Mouse (Mus musculus) T-cell, adult 66 days (primary cell): ENCODE measurements around the gene Adgrf5. TPM values are rescaled to one million over a fixed set of nuclear protein-coding genes. Genes with fewer than 3 reads are reported as not detected.

Experiments
- total RNA-seq, 2 experiments: library from RNA; stranded (reverse); gene quantifications; 3 replicates in 1 of 2; 4 replicates in 1 of 2; pipeline ENCODE4 v1.2.4; 2023

Adgrf5 gene
- total RNA-seq = not detected

DNA sequence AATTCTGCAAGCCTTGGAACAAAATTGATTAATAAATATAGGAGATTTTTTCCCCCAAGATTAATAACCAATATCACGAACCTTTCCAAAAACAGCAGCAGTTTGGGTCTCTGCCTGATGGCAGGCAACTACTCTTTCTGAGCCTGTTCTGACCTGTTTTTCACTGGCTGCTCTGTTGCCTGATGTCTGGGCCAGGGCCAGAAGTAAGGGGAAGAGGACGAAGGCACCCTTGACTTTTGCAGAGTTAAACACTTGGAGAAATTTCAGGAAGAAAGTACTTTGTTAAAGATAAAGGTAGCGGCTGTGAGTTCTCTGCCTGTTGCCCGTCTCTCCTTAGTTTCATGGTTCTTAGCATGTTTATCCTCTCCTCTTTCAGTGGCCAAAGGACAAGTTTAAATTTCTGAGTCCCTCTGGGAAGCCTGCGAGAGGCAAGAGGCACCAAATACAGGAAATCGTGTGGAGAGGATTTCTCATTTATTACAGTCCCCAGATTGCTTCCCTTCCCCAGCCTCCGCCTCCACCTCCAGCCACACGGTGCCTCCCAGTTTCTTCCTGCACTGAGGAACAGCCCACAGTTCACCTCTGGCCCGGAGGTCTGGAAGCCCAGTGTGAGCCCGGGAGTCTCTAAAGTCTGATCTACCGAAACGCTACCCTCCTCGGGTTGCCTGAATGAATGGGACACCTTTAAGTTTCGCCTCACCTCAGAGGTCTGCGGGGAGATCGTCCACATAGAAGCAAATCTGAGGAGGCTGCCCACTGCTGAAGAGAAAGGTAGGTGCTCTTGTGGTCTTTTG, at the start of gene Adgrf5:
Gene Adgrf5 (plus strand): TSS at position 626 of the 794 bp plus-strand sequence.

DNA sequence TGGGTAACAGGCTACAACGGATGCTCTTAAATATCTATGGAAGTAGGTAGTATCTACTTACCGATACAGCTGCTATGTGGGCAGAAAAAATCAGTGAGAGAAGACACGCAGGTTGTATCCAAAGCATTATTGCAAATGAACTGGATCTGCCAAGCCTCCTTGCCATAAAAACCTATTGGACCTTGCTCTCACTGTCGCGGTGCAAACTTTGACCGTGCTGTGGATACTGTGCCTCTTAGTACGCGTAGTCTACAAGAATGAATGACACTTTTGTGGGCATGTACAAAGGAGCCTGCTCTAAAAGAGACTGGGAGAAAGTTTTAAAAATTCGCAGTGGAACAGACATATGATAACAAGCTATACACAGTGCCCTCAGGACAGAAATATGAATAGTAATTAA, 142.3 kb downstream of the Adgrf5 start, which contains the start of gene Mep1a:
Gene Mep1a (minus strand): TSS at position 221 of the 400 bp plus-strand sequence.

Other genes with a start within 250 kb of the Adgrf5 start
- gene Adgrf1, start 90.1 kb upstream of the Adgrf5 start, total RNA-seq = not detected
- not detected for gene Mep1a, start 142.4 kb downstream of the Adgrf5 start, total RNA-seq
- not detected for gene Ankrd66, start 183.2 kb downstream of the Adgrf5 start, total RNA-seq
- gene Pla2g7, start 207.6 kb downstream of the Adgrf5 start, total RNA-seq = 1 to 10 TPM; 1.1 to 1.2 TPM